Mouse (Mus musculus) adrenal gland, adult (tissue): ENCODE measurements around the gene Ttc7b.

Experiments used
- DNase-seq, 2 experiments: peaks; one replicate each; pipeline ENCODE4 v3.0.0; 2022 to 2023; ENCODE audit warnings: low spot score in 1 of 2; ENCODE audit not compliant: inconsistent age in 2 of 2

The Ttc7b gene

DNA sequence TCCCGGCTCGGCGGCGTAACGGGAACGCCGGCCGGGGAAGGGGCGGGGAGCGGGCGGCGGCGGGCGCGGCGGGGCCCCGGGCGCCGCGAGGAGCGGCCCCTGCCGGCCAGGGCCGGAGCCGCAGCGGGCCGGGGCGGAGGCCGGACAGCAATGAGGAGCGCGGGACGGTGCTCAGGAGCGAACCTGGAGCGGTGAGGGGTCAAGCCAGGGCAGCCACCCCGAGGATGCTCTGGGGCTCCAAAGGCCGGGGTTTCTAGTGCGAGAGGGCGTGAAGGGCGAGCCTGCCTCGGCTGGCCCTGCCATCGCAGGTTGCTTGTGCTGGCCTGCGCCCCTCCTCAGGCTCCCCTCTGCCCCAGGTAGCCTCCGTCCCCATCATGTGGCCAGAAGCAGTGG, at the start of gene Ttc7b:
TSS of gene Ttc7b (minus strand) at position 33 of the 393 bp plus-strand sequence.
- peak; percentile 75 to 86 for DNase-seq

DNA sequence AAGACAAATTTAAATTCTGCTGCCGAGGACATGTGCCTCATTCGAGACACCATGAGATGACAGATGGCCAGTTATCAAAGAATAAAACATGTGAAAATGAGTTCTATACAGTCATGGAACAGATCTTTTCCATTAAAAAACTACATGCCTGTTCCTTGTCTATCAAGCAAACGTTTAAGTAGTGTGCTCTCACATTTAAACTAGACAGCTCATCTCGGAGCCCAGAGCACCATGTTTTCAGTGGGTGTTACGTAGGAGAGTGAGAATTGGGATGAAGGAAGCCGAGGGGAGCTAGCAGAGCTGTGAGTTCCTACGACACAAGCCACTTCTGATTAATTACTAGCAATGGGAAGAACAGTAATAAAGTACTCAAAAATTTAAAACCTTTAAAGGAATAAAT, 48.2 kb upstream of the Ttc7b start:
- DNase-seq, result no peak

DNA sequence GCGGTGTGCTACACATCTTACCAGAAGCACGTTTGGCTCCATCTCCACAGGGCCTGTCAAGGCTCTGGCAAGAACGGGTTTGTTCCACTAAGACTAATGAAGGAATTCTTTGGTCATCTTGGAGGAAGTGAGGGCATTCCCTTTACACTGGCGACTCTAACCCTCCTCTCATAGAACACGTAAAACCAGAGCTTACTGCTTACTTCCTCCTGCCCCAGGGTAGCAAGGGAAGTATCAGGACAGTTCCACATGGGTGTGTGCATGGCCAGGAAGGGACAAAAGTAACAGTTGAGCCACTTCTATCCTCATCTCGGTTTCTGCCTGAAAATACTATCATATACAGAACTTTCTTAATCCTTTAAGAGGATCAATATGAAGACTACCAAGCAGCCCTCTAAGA, 47.5 kb upstream of the Ttc7b start:
- peak in 1 of 2 experiments; percentile 44 for DNase-seq

DNA sequence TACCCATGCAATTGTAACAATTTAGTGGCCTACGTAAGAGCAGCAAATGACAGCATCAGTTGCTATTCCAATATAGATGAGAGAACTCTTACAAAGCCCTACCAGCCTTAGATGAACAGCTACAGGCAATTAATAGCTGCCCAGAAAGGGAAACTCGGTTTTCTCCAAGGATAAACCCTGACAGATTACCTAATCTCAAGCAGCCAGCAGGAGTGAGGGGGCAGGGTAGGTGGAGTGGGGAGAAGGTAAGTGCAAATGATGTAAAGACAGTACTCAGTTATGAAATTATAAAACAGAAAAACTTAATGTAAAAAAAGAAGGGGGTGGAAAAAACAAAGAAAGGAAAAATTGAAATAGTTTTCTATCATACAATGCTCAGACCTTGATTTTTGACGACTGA, 47.0 kb upstream of the Ttc7b start:
- peak in 1 of 2 experiments; percentile 56 for DNase-seq

DNA sequence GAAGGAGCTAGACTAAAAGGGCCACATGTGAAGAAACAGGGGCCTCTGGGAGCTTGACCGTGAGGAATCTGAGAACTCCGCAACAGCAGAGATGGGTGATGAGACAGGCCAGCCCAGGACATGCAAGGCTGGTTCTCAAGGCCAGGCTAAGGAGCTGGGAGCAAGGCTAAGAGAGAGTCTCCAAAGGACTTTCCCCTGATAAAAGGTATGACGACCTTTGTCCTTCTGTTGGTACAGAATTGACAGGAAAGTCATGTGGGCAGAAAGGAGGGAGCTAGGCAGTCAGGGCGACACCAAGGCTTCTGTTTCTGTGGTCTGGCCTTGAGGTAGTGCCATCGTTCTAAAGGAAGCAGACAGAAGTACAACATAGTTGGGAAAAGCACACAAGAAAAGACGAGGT, 33.0 kb upstream of the Ttc7b start:
- no peak for DNase-seq

DNA sequence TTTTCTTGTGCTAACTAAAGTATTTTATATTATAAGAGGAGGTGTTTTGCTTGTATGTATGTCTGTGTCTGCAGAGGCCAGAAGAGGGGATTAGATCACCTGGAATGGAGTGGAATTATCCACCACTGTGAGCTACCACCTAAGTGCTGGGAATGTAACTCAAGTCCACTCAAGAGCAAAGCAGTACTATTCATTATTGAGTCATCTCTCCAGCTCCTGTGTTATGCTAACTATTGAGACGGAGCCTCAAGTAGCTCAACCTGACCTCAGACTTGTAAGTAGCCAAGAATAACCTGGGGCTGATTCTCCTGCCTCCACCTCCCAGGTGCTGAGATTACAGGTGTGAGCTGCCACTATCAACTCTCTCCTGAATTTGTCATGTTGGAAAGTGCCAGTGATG, 31.3 kb upstream of the Ttc7b start:
- DNase-seq, result no peak

DNA sequence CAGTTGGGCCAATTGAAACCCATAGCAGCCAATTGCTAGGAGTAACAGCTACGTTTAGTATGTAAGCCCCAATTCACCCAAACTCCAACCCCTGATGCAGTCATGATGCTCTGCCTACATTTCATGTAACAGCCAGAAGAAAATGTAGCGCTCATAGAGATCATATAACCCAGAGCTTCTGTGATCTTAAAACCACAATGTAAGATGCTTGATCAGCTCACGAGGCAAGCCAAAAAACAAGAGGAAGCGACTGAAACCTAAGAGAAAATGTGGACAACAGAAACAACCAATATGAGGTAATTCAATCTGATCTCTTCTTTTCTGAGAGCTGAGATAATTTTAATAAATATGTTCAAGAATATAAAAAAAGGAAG, 23.6 kb upstream of the Ttc7b start:
- no peak for DNase-seq

DNA sequence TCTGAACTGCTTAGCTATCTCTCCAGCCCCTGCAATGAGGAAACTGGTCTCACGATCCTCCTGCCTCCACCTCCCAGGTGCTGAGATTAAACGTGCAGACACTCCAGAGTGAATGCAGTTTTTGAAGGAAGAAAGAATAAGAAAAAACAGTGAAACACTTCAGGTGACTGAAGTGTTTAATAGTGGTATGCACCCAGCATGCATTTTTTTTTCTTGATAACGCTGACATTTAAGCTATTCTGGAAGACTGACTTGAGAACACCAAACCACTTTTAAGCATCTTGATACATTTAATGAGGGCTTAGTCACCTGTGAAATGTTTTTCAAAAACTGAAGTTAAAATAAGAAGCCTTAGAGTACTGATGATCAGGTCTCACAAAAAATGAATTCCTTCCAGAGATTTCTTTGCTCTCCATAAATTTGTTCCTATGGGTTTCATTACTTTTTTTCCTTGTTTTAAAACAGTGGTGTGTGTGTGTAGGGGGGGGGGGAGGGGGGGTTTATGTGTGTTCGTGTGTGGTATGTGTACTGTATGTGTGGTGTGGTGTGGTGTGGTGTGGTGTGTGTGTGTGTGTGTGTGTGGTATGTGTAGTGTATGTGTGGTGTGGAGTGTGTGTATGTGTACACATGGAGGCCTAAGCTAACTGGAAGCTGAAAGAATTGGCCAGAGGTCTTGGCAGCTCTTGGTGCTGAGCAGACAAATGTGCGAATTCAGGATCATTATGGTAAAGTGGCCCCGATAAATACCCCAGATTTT, 23.0 kb upstream of the Ttc7b start:
- no peak for DNase-seq

DNA sequence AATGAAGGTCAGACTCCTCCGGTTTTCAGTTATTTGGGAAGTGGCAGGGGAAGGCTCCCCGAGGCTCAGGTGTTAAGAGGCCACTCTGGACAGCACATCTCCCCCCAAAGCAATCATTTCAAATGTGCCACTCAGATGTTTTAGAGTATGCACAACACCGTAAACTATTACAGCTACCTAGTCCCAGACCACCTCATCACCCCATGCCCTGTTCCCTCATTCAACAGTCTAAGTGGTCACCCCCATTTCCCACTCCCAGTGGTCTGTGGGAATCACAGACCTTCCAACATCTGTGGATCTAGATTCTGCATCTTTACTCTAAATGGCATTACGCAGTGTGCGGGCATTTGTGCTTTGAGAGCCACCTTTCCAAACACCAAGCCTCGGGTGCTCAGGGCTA, 21.9 kb upstream of the Ttc7b start:
- no peak for DNase-seq

DNA sequence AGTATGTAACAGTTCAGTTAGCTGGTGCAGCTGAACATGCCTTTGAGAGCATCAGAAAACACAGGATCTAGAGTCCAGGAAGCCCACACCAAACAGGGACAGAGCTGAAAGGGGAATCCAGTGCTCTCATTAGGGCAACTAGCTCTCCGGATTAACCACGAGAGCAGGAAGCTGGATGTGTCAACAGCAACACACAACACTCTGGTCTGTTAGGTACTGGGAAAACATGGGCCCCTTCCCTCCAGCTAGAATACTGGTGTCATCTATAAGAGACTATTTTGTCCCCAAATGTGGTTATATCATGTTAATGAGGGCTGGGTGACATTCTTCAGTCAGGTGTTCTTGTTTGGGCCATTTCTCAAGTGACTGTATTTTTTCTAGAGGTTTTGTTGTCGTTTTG, 21.4 kb upstream of the Ttc7b start:
- DNase-seq, result peak in 1 of 2 experiments; percentile 36

DNA sequence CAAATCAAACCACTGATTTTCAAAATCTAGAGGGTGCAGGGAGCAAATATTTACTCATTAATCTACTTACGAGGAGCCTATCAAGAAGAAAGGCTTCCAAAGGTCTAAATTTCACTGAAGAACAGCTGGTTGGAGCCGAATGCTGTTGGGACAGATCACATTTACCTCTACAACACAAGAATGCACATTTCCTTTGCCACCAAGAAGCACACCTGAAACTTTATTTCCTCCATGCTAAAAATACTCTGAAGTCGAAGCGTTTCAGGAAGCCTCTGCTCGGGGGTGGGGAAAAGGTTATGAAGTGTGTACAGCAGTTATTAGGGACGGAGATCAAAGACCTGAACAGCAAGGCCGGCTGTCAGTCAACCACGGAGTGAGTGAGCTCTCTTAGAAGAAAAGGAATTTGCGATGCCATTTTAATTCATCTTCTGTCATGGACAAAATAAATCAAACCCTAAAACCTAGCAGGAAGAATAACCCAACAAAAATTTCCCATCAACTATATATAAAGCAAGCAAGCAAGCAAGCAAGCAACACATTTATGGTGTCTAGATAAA, 18.6 kb upstream of the Ttc7b start:
- DNase-seq, result peak in 1 of 2 experiments; percentile 72

DNA sequence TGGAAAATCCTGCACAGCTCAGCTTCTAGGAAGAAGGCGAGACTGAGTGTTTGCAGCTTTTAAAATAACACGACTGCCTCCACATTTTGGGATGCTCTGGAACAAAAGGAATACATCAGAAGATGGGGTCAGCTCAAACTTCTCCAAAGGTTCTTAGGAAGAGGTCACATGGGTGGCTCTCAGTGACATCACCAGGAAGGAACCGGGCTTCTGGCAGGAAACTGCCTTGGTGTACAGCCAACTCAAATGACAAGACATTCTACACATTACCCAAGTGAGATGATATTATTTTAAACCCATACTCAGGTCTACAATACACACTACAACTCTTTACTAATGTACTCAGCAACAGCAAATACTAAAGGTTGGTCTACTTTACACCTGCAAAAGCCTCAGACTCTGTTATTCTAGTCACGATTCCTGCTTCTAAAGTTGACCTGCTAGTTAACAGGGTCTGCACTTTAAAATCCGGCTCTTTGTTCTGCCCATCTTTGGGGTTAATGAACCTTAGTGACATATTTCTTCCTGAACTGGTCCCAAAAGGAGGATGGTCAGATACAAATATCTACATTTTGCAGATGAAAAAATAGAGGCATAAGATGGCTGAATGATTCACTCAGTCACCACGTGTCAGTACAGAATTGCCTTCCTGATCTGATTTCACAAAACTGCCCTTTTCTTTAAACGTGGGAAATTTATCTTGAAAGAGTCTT, 18.0 kb upstream of the Ttc7b start:
- peak in 1 of 2 experiments; percentile 71 for DNase-seq

DNA sequence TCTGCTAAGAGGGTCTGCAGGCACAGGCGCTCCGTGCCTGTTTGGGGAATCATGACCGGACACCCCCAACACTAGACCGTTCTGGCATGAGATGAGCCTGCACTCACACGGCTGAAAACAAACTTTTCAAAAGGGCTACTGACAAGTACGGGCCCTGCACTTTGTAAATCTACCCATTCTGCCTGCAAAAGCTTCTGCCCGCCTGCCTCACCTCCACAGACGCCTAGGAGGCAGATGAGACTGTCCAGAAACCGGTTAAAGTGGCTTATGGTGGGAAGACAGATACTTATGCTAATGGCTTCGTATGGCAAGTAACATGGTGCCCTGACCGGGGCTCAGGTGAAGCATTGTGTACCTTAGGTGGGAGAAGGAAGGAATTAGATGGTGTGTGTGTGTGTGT, 16.5 kb upstream of the Ttc7b start:
- DNase-seq, result peak in 1 of 2 experiments; percentile 19

DNA sequence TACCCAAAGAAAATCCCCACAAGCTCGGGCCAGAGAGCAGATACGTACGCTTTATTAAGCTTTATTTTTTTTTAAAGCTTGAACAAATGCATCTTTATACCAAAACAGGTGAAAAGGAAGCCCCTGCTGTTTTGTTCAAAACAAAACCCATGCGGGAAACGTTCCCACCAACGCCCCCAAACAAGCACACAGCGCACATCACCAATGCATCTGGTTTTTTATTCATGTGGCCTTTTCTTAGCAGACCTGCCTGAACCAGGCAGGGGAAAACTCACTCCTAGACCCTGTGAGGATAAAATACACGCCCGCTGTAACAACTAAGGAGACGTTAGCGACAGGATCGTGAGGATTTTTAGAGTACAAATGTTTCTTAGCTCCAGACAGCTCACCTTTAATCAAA, 14.4 kb upstream of the Ttc7b start:
- no peak for DNase-seq

DNA sequence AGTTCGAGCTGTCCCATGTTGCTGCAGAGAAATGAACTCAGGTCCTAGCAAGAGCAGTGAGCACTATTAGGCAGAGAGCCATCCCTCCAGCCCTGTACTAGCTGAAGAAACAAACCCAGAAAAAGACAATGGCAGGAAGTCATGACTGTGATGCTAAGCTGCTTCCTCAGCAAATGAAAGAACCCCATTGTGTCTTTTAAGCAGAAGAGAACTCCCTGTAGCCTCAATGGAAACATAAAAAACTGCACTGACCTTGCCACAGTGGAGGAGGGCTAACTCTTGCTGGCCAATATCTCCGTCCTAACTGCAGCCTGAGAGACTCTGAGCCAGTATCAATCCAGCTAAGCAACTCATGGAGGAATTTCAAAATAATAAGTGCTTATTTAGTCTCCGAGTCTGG, 13.4 kb upstream of the Ttc7b start:
- DNase-seq, result peak in 1 of 2 experiments; percentile 74

DNA sequence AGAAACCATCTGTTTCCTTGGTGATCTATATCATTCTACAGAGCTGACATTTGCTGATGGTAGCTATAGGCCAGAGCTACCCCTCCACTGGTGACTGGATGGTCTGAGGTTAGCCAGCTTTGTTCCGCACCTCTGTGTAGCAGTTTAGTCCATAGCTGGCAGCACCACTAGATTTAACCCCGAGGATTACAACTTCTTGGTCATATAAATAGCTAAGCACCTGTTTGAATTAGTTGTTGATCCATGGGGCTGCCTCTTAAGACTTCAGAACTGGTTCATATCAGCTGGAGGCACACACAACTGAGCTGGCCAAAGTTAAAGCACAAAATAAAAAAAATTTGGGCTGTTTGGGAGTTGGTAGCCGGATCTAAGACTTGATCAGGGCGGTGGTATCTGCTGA, 12.6 kb upstream of the Ttc7b start:
- DNase-seq, result peak in 1 of 2 experiments; percentile 48

DNA sequence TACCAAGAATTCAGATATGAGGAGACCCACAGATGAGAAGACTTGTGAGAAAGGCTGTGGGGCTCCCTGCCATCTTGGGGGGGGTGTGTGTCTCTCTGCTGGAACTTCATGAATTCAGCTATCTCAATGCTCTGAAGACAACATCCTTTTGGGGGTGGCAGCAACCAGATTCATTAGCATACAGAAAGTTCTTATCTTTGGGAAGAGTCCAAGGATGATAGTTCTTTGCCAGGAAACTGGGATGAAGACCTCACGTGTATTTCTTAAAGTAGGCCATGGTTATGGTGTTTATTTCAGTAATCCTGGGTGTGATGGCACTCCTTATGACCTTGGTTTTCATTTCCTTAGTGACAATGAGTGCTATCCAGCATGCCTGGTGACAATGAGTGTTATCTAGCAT, 11.1 kb upstream of the Ttc7b start:
- DNase-seq, result peak in 1 of 2 experiments; percentile 83

DNA sequence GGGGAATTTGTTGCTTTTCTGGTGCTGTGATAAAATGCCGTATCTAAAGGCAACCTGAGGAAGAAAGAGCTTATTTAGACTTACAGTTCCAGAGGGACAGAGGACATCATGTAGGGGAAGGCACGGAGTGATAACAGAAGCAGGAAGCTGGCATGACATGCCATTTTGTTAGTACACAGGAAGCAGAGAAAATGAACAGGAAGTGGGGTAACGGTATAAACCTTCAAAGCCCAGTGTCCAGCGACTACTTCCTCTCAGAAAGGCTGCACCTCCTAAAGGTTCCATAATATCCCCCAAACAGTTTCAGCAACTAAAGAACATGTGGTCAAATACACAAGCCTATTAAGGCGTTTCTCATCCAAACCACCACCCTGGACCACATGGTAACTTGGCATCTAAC, 10.2 kb upstream of the Ttc7b start:
- peak in 1 of 2 experiments; percentile 51 for DNase-seq

DNA sequence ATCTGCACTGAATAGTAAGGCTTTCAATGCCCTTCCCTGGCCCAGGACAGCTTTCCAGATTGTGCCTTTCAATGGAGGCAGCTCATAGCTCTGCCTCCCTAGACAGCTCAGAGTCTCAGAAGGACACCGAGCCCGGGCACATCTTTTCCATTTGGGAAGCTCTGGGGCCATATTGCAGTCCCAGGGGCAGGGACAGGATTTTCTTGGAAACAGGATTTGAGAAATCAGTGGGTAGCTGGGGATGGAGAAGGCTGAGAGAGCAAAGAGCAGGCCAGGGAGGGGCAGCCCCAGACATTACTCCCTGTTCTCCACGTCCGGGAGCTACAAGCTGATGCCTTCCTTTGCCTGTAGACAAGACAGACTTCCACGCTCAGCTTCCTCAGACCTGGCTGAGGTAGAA, 9.0 kb upstream of the Ttc7b start:
- no peak for DNase-seq

DNA sequence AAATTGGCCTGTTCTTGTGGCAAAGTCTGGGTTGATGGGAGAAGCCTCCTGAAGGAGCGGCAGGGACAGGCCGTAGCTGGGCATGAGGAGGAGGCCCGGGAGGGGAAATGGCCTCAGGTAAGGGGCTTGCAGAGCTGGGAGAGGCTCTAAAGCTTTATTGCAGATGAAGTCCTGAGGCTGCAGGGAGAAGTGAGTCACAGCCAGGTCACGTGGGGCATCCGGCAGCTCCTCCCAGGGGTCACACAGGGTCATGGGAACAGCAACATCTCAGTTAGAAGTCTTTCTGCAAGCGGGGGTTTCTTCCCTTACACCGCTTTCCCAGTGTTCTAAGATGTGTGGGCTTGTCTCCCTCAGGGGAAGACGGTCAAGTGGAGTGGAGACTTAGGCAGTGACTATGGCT, 8.5 kb upstream of the Ttc7b start:
- peak; percentile 85 to 94 for DNase-seq

DNA sequence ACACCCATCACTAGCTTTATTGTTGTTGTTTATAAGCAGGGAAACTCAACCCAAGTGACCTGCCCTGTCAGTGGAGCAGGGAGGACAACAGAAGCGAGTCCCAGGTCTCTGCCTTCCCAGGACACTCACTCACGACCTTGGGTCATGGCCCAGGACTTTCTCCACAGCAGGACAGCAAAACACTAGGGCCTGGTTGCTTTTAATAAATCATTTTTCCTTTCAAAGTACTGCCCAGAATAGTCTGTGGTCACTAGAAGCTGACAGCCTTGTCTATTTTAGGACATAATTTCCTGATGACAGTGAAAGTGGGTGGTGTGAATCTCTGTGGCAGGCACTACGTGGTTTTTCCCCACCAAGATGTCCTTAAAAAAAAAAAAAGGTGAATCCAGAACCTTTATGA, 7.6 kb upstream of the Ttc7b start:
- DNase-seq, result peak; percentile 73 to 84

DNA sequence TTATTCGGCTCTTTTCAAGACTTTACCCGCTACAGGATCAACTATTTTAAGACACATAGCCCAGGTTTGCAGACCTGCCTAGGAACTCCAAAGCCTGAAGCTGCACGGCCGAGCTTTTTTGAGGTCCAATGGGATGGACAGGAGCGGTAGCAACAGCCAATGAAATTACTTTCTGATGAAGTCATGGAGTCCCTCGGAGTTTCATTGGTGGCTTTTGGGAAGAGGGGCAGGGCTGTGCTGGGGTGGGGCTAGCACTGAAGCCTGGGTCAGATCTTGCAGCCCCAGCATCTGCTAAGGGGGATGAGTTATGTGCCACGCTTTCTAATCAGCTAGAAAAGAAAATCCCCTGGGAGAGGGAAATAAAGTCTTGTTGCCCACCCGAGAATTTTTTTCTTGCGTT, 7.1 kb upstream of the Ttc7b start:
- DNase-seq, result peak; percentile 78 to 91
